Mouse (Mus musculus) embryonic facial prominence, embryonic 14.5 days (tissue): ENCODE measurements around the gene Tnni2. TPM values are rescaled to one million over a fixed set of nuclear protein-coding genes. Genes with fewer than 3 reads are reported as not detected.

Experiments
- ATAC-seq: fragments of 200-750 bp; cut with Nextera tagmentation; 2 replicates; pipeline ENCODE4 v1.8.0; 2017; ENCODE audit warnings: low read depth, moderate number of reproducible peaks, moderate TSS enrichment
- DNase-seq: peaks from one replicate; pipeline ENCODE4 v3.0.0-alpha.2; 2015; ENCODE audit warnings: low spot score
- H3K27ac ChIP-seq: fragments of 300-500 bp; sonication (generic); replicated peaks from 2 replicates; pipeline ENCODE4 v1.5.1; 2014; ENCODE audit warnings: low read depth, mild to moderate bottlenecking, low read length, moderate library complexity
- H3K27me3 ChIP-seq: fragments of 300-500 bp; sonication (generic); replicated peaks from 2 replicates; pipeline ENCODE4 v1.6.1; 2014; ENCODE audit warnings: low read length; ENCODE audit not compliant: control insufficient read depth, insufficient read depth
- H3K36me3 ChIP-seq: fragments of 300-500 bp; sonication (generic); 2 replicates; pipeline ENCODE4 v1.6.1; 2014; ENCODE audit warnings: low read length, mixed read lengths; ENCODE audit not compliant: control insufficient read depth, insufficient read depth
- H3K4me1 ChIP-seq: fragments of 300-500 bp; sonication (generic); 2 replicates; pipeline ENCODE4 v1.6.1; 2014; ENCODE audit warnings: antibody characterized with exemption, low read length; ENCODE audit not compliant: control insufficient read depth, insufficient read depth
- H3K4me2 ChIP-seq: fragments of 300-500 bp; sonication (generic); 2 replicates; pipeline ENCODE4 v1.6.1; 2014; ENCODE audit warnings: low read depth, mild to moderate bottlenecking, low read length, moderate library complexity, mixed read lengths
- H3K4me3 ChIP-seq: fragments of 300-500 bp; sonication (generic); 2 replicates; pipeline ENCODE4 v1.5.1; 2014; ENCODE audit warnings: low read depth, mild to moderate bottlenecking, low read length
- H3K9ac ChIP-seq: fragments of 300-500 bp; sonication (generic); 2 replicates; pipeline ENCODE4 v1.6.1; 2014; ENCODE audit warnings: low read depth, mild to moderate bottlenecking, low read length, moderate library complexity, mixed read lengths
- H3K9me3 ChIP-seq: fragments of 300-500 bp; sonication (generic); 2 replicates; pipeline ENCODE4 v1.6.1; 2016; ENCODE audit warnings: low read length; ENCODE audit not compliant: control insufficient read depth
- WGBS: fragments of 180-500 bp; shearing (Covaris S2); extraction: QIAGEN DNeasy Blood & Tissue Kit; methylation state at CpG from one replicate; pipeline ENCODE4 v1.1.7; 2014; 5-methylcytosine and 5-hydroxymethylcytosine counted together
- polyA plus RNA-seq: library from polyadenylated mRNA; unstranded; fragments of >200 nt; fragmentation: Nextera tagmentation; extraction: Ambion mirVana; gene quantifications from 2 replicates; pipeline ENCODE4 v1.2.1, GENCODE M21; 2014

The Tnni2 gene
- polyA plus RNA-seq, 1 experiment from 2014 or later: 564 TPM

DNA sequence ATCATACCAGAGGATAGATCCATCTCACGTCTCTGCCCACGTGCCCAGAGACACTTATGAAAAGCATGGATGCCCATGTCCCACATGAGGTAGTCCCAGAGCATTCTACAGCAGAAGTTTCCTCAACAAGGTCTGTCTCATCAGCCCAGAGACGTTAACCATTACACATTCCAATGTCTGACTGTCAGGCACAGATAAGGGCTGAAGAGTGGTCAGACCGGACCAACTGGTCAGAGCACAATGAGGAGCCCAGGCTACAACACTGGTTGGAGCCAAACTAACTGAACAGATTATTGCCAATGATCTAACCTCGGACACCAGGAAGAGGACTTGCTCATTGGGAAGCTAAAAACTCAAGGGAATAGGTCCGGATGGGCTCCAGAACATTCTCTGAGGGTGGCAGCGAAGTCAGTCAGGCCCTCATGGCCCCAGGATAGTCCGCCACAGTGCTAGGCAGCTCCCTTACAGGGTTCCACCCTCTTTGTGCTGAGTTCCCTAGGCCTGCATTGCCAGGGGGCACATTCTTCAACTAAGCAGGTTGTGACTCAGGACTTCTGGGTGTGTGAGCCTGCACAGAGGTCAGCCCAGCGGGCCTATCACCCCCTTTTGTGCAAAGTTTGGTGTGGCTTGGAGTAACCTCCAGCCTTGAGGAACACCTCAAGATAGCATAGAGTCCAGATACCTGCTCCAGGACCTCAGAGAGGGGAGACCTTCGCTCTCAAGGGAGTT is 7.3 kb upstream of the Tnni2 start, which contains the start of gene Syt8:
Syt8 (plus strand) TSS at position 714 of the 729 bp plus-strand sequence.
- no peak within 1 kb of the TSS for H3K4me3 ChIP-seq
- WGBS: 72% methylated on average over 9 of the region's 10 CpGs
- no peaks in the 10 kb centered on the region for H3K9me3 ChIP-seq
- peak within 1 kb of the TSS; percentile 79 for H3K27ac ChIP-seq
- no peak for ATAC-seq
- peaks cover 34% of the 10 kb centered on the region for H3K4me1 ChIP-seq
- H3K4me2 ChIP-seq: no peak within 1 kb of the TSS
- H3K27me3 ChIP-seq: no peaks in the 10 kb centered on the region
- no peak within 1 kb of the TSS; the same call in none of the 2 replicates for H3K9ac ChIP-seq
- no peak for DNase-seq
- H3K36me3 ChIP-seq: no peaks in the 10 kb centered on the region

- no peak for ATAC-seq
- Histone ChIP-seq H3K9me3 (no peaks in the 10 kb centered on the region), H3K9ac (no peak overlapping the region), H3K27ac (peak overlapping the region; percentile 3; the same call in 1 of the 2 replicates), H3K4me3 (no peak overlapping the region), H3K27me3 (no peaks in the 10 kb centered on the region), H3K4me1 (peaks cover 22% of the 10 kb centered on the region), H3K36me3 (no peaks in the 10 kb centered on the region), H3K4me2 (no peak overlapping the region)
- WGBS: 18% methylated on average over 4 of the region's 4 CpGs
- DNase-seq: peak; percentile 75
Measured at GRCm38 (mm10) chr7:142435524-142435923, 6.1 kb upstream of the Tnni2 start.

DNA sequence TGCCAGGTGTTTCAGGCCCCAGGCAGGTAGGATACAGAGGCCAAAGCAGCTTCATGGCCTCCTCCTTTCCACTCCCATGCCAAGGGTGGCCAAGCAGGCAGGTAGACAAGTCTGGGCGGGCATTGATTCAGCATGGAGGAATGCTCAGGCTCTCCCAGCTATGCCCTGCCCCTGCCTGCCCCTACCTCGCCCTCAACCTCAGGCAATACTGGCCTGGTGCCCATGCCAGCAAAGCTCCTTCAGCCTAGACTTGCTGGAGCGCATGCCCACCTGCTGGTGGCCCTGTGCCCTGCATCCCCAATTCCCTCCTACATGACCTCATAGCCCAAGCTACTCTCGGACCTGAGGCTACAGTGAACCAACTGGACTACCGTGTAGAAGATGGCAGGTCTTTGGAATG is 4.3 kb upstream of the Tnni2 start:
- WGBS: 72% methylated on average over 5 of the region's 5 CpGs
- Histone ChIP-seq H3K27ac (no peak overlapping the region; the same call in 1 of the 2 replicates), H3K36me3 (no peaks in the 10 kb centered on the region), H3K9ac (no peak overlapping the region), H3K27me3 (no peaks in the 10 kb centered on the region), H3K4me1 (peaks cover 26% of the 10 kb centered on the region), H3K9me3 (no peaks in the 10 kb centered on the region), H3K4me2 (no peak overlapping the region), H3K4me3 (no peak overlapping the region)
- ATAC-seq (peak; percentile 23; the same call in 1 of the 2 replicates), DNase-seq (peak; percentile 78)

GRCm38 (mm10) chr7:142439966-142440365 is 1.6 kb upstream of the Tnni2 start:
- H3K27me3 ChIP-seq: no peaks in the 10 kb centered on the region
- ATAC-seq: no peak
- peak overlapping the region; percentile 83 for H3K27ac ChIP-seq
- no peaks in the 10 kb centered on the region for H3K9me3 ChIP-seq
- peaks cover 11% of the 10 kb centered on the region for H3K4me1 ChIP-seq
- H3K4me3 ChIP-seq: no peak overlapping the region
- no peak overlapping the region for H3K4me2 ChIP-seq
- H3K36me3 ChIP-seq: no peaks in the 10 kb centered on the region
- no peak for DNase-seq
- WGBS: 73% methylated on average over 14 of the region's 14 CpGs
- peak overlapping the region; percentile 26 for H3K9ac ChIP-seq

DNA sequence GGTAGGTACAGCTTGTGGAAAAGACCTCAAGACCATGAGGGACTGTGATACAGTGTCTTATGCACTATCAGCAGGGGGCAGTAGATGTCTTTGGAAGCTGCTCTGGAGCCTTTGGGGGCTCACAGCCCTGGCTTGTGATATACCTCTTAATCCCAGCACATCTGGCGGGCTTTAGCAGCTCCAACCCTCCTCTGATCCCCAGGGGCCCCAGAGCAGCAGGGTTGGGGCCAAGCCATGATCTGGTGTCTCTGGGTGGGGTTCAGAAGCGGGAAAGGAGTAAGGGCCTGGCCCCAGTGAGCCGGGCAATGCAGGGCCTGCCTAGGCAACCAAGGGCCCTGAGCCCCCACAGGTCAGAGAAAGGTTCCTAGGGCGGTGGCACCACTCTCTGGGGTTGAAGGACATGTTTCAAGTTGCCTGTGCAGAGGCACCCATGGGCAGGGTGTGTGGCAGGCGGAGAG is 922 bp upstream of the Tnni2 start:
- no peak overlapping the region for H3K4me3 ChIP-seq
- H3K9ac ChIP-seq: peak overlapping the region; percentile 47
- H3K27ac ChIP-seq: peak overlapping the region; percentile 83
- peaks cover 11% of the 10 kb centered on the region for H3K4me1 ChIP-seq
- WGBS: 31% methylated on average over 5 of the region's 5 CpGs
- H3K36me3 ChIP-seq: no peaks in the 10 kb centered on the region
- no peaks in the 10 kb centered on the region for H3K27me3 ChIP-seq
- ATAC-seq: peak; percentile 93
- peak; percentile 96 for DNase-seq
- H3K4me2 ChIP-seq: 0 out of 2 replicates have a peak overlapping the region, but pooled peaks have one; percentile 2
- no peaks in the 10 kb centered on the region for H3K9me3 ChIP-seq

DNA sequence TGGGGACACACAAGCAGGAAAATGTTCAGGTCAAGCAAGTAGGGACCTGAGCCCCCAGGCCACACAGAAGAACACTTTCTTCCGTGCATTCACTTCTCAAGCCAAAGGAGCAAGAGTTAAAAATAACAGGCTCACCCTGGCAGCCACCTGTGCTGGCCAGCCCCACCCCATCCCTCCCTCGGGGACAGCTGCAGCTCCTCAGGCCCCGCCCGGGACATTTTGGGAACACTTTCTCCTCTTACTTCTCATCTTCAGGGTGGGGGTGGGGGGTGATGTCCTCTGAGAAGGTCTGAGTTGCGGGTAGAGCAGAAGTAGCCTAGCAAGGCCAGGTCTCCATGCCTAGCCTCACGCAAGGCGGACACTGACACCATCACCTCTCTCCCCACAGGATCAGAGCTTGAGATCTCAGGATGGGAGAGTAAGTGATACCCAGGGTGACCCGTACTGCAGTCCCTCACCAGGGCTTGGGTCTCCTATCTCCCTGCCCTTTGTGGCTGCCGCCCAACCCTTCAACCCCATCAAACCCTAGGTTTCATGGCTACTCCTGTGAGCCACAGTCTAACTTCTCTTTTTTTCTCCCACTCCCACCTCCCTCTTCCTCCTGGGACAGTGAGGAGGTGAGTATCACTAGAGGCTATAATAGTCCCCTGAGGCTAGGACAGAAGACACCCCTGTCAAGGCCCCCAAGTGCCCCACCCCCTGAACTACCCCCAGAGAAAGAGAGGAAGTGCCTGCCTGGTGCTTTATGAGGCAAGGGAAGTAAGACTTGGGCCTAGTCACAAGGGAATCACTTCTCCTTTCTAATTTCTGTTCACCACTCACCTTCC is 686 bp downstream of the Tnni2 start:
- Histone ChIP-seq H3K27ac (peak overlapping the region; percentile 83; the same call in 1 of the 2 replicates), H3K9ac (no peak overlapping the region), H3K4me3 (no peak overlapping the region), H3K36me3 (no peaks in the 10 kb centered on the region), H3K27me3 (no peaks in the 10 kb centered on the region), H3K9me3 (no peaks in the 10 kb centered on the region), H3K4me2 (no peak overlapping the region), H3K4me1 (peaks cover 11% of the 10 kb centered on the region)
- DNase-seq (peak; percentile 37), ATAC-seq (no peak)
- 65% methylated on average over 9 of the region's 9 CpGs for WGBS

DNA sequence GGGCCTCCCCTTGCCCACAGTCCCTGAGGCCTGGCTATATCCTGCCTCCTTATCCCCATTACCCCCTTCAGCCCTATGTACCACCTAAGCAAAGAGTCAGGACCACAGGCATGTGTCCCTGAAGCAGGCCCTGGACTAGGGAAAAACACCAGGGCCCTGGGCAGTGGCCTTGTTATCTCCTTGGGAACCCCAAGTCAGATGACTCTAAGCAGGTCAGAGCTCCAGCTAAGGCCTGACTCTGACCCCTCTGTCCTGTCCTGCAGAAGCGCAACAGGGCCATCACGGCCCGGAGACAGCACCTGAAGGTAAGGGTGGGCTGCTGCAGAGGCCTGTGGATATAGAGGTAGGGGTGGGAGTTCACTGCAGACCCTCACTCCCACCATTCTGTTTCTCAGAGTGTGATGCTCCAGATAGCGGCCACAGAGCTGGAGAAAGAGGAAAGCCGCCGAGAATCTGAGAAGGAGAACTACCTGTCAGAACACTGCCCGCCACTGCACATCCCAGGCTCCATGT is 1.4 kb downstream of the Tnni2 start:
- Histone ChIP-seq H3K4me3 (no peak overlapping the region), H3K36me3 (no peaks in the 10 kb centered on the region), H3K4me2 (no peak overlapping the region), H3K27me3 (no peaks in the 10 kb centered on the region), H3K9ac (no peak overlapping the region), H3K9me3 (no peaks in the 10 kb centered on the region), H3K27ac (0 out of 2 replicates have a peak overlapping the region, but pooled peaks have one; percentile 83), H3K4me1 (peaks cover 11% of the 10 kb centered on the region)
- no peak for ATAC-seq
- 92% methylated on average over 7 of the region's 7 CpGs for WGBS
- no peak for DNase-seq

DNA sequence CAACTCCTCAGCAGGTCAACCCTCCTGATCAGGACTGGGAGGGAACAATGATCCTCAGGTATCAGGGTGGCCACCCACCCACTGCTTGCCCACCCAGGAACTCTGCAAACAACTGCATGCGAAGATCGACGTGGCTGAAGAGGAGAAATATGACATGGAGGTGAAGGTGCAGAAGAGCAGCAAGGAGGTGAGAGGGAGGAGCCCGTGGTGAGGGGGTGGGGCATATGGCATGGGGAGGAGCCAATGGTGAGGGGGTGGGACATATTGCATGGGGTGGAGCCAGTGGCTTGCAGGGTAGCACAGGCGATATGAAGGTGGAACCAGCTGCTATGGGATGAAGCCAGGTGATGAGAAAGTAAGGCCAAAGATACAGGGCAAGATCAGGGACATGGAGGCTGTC is 1.9 kb downstream of the Tnni2 start:
- ATAC-seq (no peak), DNase-seq (no peak)
- no peaks in the 10 kb centered on the region for H3K27me3 ChIP-seq
- no peaks in the 10 kb centered on the region for H3K36me3 ChIP-seq
- peaks cover 11% of the 10 kb centered on the region for H3K4me1 ChIP-seq
- no peak overlapping the region for H3K27ac ChIP-seq
- H3K4me2 ChIP-seq: no peak overlapping the region
- no peaks in the 10 kb centered on the region for H3K9me3 ChIP-seq
- no peak overlapping the region for H3K4me3 ChIP-seq
- H3K9ac ChIP-seq: no peak overlapping the region
- WGBS: 91% methylated on average over 5 of the region's 5 CpGs
